In the genomic region with DNA sequence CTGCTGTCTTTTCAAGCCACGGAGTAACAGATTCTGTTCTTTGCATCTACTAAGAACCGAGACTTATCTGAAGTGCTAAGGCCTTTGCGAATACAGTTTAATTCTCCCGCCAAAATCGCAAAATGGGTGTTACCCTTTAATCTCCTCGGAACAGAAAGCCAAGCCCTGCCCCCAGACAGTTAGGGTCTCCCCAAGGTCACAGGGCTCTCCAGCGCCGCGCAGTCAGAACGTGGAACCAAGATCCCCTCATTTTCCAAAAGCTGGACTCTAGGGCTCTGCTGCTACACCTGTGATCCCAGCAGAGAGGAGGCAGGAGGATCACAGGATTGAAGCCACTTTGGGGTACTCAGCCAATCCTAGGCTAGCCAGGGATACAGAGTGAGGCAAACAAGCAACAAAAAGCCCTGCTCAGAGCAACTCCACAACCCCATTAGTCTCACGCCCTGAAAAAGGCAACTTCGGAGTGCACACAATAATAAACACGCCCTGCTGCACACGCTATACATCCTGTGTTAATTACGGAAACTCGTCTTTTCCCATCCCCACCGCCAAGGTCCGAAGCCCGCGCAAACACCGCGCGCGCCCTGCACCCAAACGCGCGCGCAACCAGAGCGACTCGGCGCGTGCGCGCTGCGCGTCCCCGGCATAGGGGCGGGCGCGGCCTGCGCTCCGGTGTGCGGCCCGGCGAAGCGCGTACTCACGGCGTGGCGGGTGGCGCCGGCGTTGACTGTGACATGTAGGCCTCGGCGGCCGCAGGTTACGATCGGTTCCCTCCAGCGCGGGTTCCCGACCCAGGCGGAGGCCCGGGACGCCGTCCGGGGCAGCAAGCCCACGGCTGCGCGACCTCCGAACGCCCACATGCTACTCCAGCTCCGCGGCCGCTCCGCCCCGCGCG, we compare ENCODE assay signal across 8 mouse cellular contexts. TPM values are rescaled to one million over a fixed set of nuclear protein-coding genes. Genes with fewer than 3 reads are reported as not detected.
A peak's percentile ranks its signal among the peaks of the same experiment; 100 is the strongest.
DNase-seq lines count a peak whose midpoint lies in the region; ATAC-seq and TF ChIP-seq lines count a peak whose summit lies in the region.

No protein-coding gene starts in this region.

- H3K27ac ChIP-seq in bone marrow macrophage, adult 2 months (ENCODE audit: insufficient read depth, low read depth, low read length): peak overlapping the region; percentile 33
- H3K27ac ChIP-seq in embryonic fibroblast, embryonic 13.5 days (ENCODE audit: insufficient read depth, low read length): peak overlapping the region; percentile 69; the same call in 1 of the 2 replicates
- peak overlapping the region; percentile 93 for H3K27ac ChIP-seq in heart, embryonic 11.5 days (ENCODE audit: low read depth, low read length)
- H3K27ac ChIP-seq in kidney, embryonic 16.5 days (ENCODE audit: low read length): peak overlapping the region; percentile 86
- H3K27ac ChIP-seq in liver, embryonic 11.5 days (ENCODE audit: low read depth, low read length): peak overlapping the region; percentile 97

- TF ChIP-seq CTCF in C2C12 (IDR thresholded peaks at IDR 0.05; ENCODE audit: control insufficient read depth, insufficient read depth, insufficient read length): no peak
- no peak for TF ChIP-seq CTCF in bone marrow macrophage, adult 2 months (IDR thresholded peaks at IDR 0.05; ENCODE audit: low read depth, low read length)
- peak; percentile 32; the same call in 1 of the 2 replicates for TF ChIP-seq CTCF in embryonic fibroblast, embryonic 13.5 days (IDR thresholded peaks at IDR 0.05; ENCODE audit: borderline replicate concordance, insufficient read depth, low read length)

- peaks cover 12% of the 10 kb centered on the region for H3K79me2 ChIP-seq in C2C12 (ENCODE audit: control insufficient read depth, insufficient read depth)
- H3K79me2 ChIP-seq in myocyte (ENCODE audit: control insufficient read depth, insufficient read depth): no peaks in the 10 kb centered on the region

- H3K4me2 ChIP-seq in heart, embryonic 11.5 days: peak overlapping the region; percentile 90
- peak overlapping the region; percentile 81 for H3K4me2 ChIP-seq in kidney, embryonic 16.5 days (replicated peaks; ENCODE audit: low read depth, low read length)
- peak overlapping the region; percentile 88 for H3K4me2 ChIP-seq in liver, embryonic 11.5 days
- H3K4me2 ChIP-seq in myocyte (ENCODE audit: low read depth): peak overlapping the region; percentile 97

- peaks cover 3% of the 10 kb centered on the region for H3K36me3 ChIP-seq in C2C12 (ENCODE audit: control insufficient read depth, insufficient read depth)
- H3K36me3 ChIP-seq in heart, embryonic 11.5 days (ENCODE audit: control insufficient read depth, insufficient read depth, low read length): 0 out of 2 replicates have a peak, but pooled peaks cover 2% of the 10 kb centered on the region
- H3K36me3 ChIP-seq in kidney, embryonic 16.5 days (ENCODE audit: insufficient read depth, low read length): peaks cover 6% of the 10 kb centered on the region; the same call in 1 of the 2 replicates
- peaks cover 8% of the 10 kb centered on the region for H3K36me3 ChIP-seq in liver, embryonic 11.5 days (ENCODE audit: control insufficient read depth, insufficient read depth, low read length)
- H3K36me3 ChIP-seq in myocyte (ENCODE audit: control insufficient read depth, insufficient read depth): no peaks in the 10 kb centered on the region

- H3K27me3 ChIP-seq in C2C12 (ENCODE audit: control insufficient read depth, insufficient read depth, insufficient read length) (no peaks in the 10 kb centered on the region), myocyte (ENCODE audit: control insufficient read depth, insufficient read depth, insufficient read length) (no peaks in the 10 kb centered on the region)
- H3K27me3 ChIP-seq in heart, embryonic 11.5 days (ENCODE audit: control insufficient read depth, insufficient read depth, low read length): no peaks in the 10 kb centered on the region
- no peaks in the 10 kb centered on the region for H3K27me3 ChIP-seq in kidney, embryonic 16.5 days (ENCODE audit: insufficient read depth, low read length)
- H3K27me3 ChIP-seq in liver, embryonic 11.5 days (replicated peaks; ENCODE audit: control insufficient read depth, insufficient read depth, low read length): no peaks in the 10 kb centered on the region

- DNase-seq in liver, embryonic 11.5 days (ENCODE audit: low spot score): peak; percentile 88
- DNase-seq in spleen, postnatal 4 days (ENCODE audit: low spot score in 2 of 2): peak; percentile 81 to 91

- peak overlapping the region; percentile 91 for H3K9ac ChIP-seq in heart, embryonic 11.5 days (ENCODE audit: low read depth, low read length)
- H3K9ac ChIP-seq in kidney, embryonic 16.5 days (replicated peaks; ENCODE audit: low read length): peak overlapping the region; percentile 77
- peak overlapping the region; percentile 90 for H3K9ac ChIP-seq in liver, embryonic 11.5 days (ENCODE audit: low read depth, low read length)

- peak; percentile 79 for ATAC-seq in heart, embryonic 11.5 days (replicated peaks; ENCODE audit: insufficient number of reproducible peaks, low FRiP score, low TSS enrichment)
- ATAC-seq in kidney, embryonic 16.5 days (ENCODE audit: low FRiP score, low TSS enrichment): peak; percentile 69
- peak; percentile 80 for ATAC-seq in liver, embryonic 11.5 days (replicated peaks; ENCODE audit: low FRiP score)

- H3K4me1 ChIP-seq in bone marrow macrophage, adult 2 months (ENCODE audit: control insufficient read depth, insufficient read depth, low read length): peaks cover 18% of the 10 kb centered on the region
- H3K4me1 ChIP-seq in embryonic fibroblast, embryonic 13.5 days (ENCODE audit: control insufficient read depth, insufficient read depth, low read length): no peaks in the 10 kb centered on the region; the same call in 1 of the 2 replicates
- peaks cover 9% of the 10 kb centered on the region for H3K4me1 ChIP-seq in heart, embryonic 11.5 days (ENCODE audit: control insufficient read depth, insufficient read depth, low read length)
- H3K4me1 ChIP-seq in kidney, embryonic 16.5 days (ENCODE audit: insufficient read depth, low read length): peaks cover 6% of the 10 kb centered on the region; the same call in 1 of the 2 replicates
- peaks cover 8% of the 10 kb centered on the region for H3K4me1 ChIP-seq in liver, embryonic 11.5 days (replicated peaks; ENCODE audit: control insufficient read depth, insufficient read depth, low read length)

- under 1% methylated on average over 61 of the region's 78 CpGs for WGBS in heart, embryonic 11.5 days (ENCODE audit: insufficient replicate concordance)
- WGBS in kidney, embryonic 16.5 days: under 1% methylated on average over 77 of the region's 78 CpGs
- under 1% methylated on average over 78 of the region's 78 CpGs for WGBS in liver, embryonic 11.5 days

- H3K4me3 ChIP-seq in C2C12 (ENCODE audit: insufficient read depth, poor library complexity, severe bottlenecking) (peak overlapping the region; percentile 34), myocyte (peak overlapping the region; percentile 26)
- peak overlapping the region; percentile 75 for H3K4me3 ChIP-seq in bone marrow macrophage, adult 2 months (ENCODE audit: insufficient read depth, low read length)
- H3K4me3 ChIP-seq in embryonic fibroblast, embryonic 13.5 days (ENCODE audit: insufficient read depth, low read length): peak overlapping the region; percentile 83
- H3K4me3 ChIP-seq in heart, embryonic 11.5 days (ENCODE audit: low read depth, low read length): peak overlapping the region; percentile 68
- H3K4me3 ChIP-seq in kidney, embryonic 16.5 days (ENCODE audit: low read length): peak overlapping the region; percentile 62
- H3K4me3 ChIP-seq in liver, embryonic 11.5 days (ENCODE audit: low read depth, low read length): peak overlapping the region; percentile 67

- H3ac ChIP-seq in C2C12 (ENCODE audit: control insufficient read depth, insufficient read length, low read depth) (peak overlapping the region; percentile 72), myocyte (ENCODE audit: control insufficient read depth, insufficient read length) (peak overlapping the region; percentile 34)

- H3K79me3 ChIP-seq in C2C12 (ENCODE audit: low read depth): no peaks in the 10 kb centered on the region

- TF ChIP-seq POLR2A in bone marrow macrophage, adult 2 months (IDR thresholded peaks at IDR 0.05; ENCODE audit: borderline replicate concordance, low read depth, low read length): no peak
- TF ChIP-seq POLR2A in embryonic fibroblast, embryonic 13.5 days (IDR thresholded peaks at IDR 0.05; ENCODE audit: low read depth, low read length): peak; percentile 80
- TF ChIP-seq POLR2A in myocyte (IDR thresholded peaks at IDR 0.05; ENCODE audit: insufficient read length, low read depth): peak; percentile 78

- H3K9me3 ChIP-seq in heart, embryonic 11.5 days (replicated peaks; ENCODE audit: control insufficient read depth, low read length): no peaks in the 10 kb centered on the region
- no peaks in the 10 kb centered on the region for H3K9me3 ChIP-seq in kidney, embryonic 16.5 days (ENCODE audit: low read length)
- H3K9me3 ChIP-seq in liver, embryonic 11.5 days (ENCODE audit: control insufficient read depth, low read length): no peaks in the 10 kb centered on the region; the same call in 1 of the 2 replicates

TF ChIP-seq in C2C12, 6 proteins besides CTCF, POLR2A, EP300 and RAD21 (continues in another document):
- no peak for TF ChIP-seq MYOD1 (IDR thresholded peaks at IDR 0.05; ENCODE audit: control insufficient read depth, insufficient read length, low read depth)

TF ChIP-seq in myocyte, 11 proteins besides CTCF, POLR2A, EP300 and RAD21 (continues in another document):
- TF ChIP-seq MYOD1 (IDR thresholded peaks at IDR 0.05; ENCODE audit: control insufficient read depth in 1 of 3, insufficient read length in 2 of 3, low read depth in 2 of 3): peak in 1 of 3 experiments; percentile 5

RNA-seq across cellular contexts. Expression of a gene that starts 0.5 kb away (rescaled TPM):
- polyA plus RNA-seq in C2C12 (2012; fragmentation: generic; extraction: Trizol): 34.1 TPM
- 3.1 and 3.6 TPM in 2 replicates for polyA plus RNA-seq in bone marrow macrophage, adult 2 months (2012; ENCODE audit: insufficient read depth, insufficient read length, missing spikeins)
- 5.9 and 7.9 TPM in 2 replicates for polyA plus RNA-seq in embryonic fibroblast, embryonic 13.5 days (2011; ENCODE audit: insufficient read length, low read depth, missing spikeins)
- polyA plus RNA-seq in heart, embryonic 11.5 days (2014; fragmentation: Nextera tagmentation; extraction: Ambion mirVana): 60.3 and 67.0 TPM in 2 replicates
- polyA plus RNA-seq in kidney, embryonic 16.5 days (2015; fragmentation: Nextera tagmentation; extraction: Ambion mirVana): 54.6 and 59.1 TPM in 2 replicates
- 82.8 and 91.1 TPM in 2 replicates for polyA plus RNA-seq in liver, embryonic 11.5 days (2014; fragmentation: Nextera tagmentation; extraction: Ambion mirVana)
- polyA plus RNA-seq in myocyte (2012; fragmentation: generic; extraction: Trizol): 17.6 TPM

RNA-seq across cellular contexts. Expression of a gene that starts 55.1 kb away (rescaled TPM):
- polyA plus RNA-seq in C2C12 (2012; fragmentation: generic; extraction: Trizol): 22.1 TPM
- polyA plus RNA-seq in bone marrow macrophage, adult 2 months (2012; ENCODE audit: insufficient read depth, insufficient read length, missing spikeins): 6.0 and 6.5 TPM in 2 replicates
- polyA plus RNA-seq in embryonic fibroblast, embryonic 13.5 days (2011; ENCODE audit: insufficient read length, low read depth, missing spikeins): 8.5 and 12.3 TPM in 2 replicates
- polyA plus RNA-seq in heart, embryonic 11.5 days (2014; fragmentation: Nextera tagmentation; extraction: Ambion mirVana): 21.3 and 25.0 TPM in 2 replicates
- 31.0 and 33.2 TPM in 2 replicates for polyA plus RNA-seq in kidney, embryonic 16.5 days (2015; fragmentation: Nextera tagmentation; extraction: Ambion mirVana)
- 14.0 and 14.2 TPM in 2 replicates for polyA plus RNA-seq in liver, embryonic 11.5 days (2014; fragmentation: Nextera tagmentation; extraction: Ambion mirVana)
- 5.2 TPM for polyA plus RNA-seq in myocyte (2012; fragmentation: generic; extraction: Trizol)

Comparison
In these comparisons a context has a peak if more than half of its experiments do, and no peak if none do; other contexts are left out.
1. Peak in every context shown above with its lines: DNase-seq, ATAC-seq, H3K4me3 ChIP-seq and H3K27ac ChIP-seq.
2. H3K4me3 ChIP-seq: peak in every context shown above with its lines; median percentile 83 in embryonic fibroblast, embryonic 13.5 days; 75 in bone marrow macrophage, adult 2 months; 68 in heart, embryonic 11.5 days; 67 in liver, embryonic 11.5 days; 62 in kidney, embryonic 16.5 days; 34 in C2C12; 26 in myocyte.
3. H3K27ac ChIP-seq: peak in every context shown above with its lines; median percentile 97 in liver, embryonic 11.5 days; 93 in heart, embryonic 11.5 days; 86 in kidney, embryonic 16.5 days; 69 in embryonic fibroblast, embryonic 13.5 days; 33 in bone marrow macrophage, adult 2 months.